Mouse (Mus musculus): ENCODE measurements around the gene Clec2l.

Clec2l gene

GRCm38 (mm10) chr6:38719229-38719628 lies 56.4 kb downstream of the Clec2l start:
- Histone ChIP-seq H3K36me3 (ENCODE audit: control insufficient read depth, insufficient read depth, low read length, poor library complexity, severe bottlenecking) (peaks cover 3% of the 10 kb centered on the region; the same call in 1 of the 2 replicates), H3K27me3 (ENCODE audit: control insufficient read depth, insufficient read depth, low read length, poor library complexity, severe bottlenecking) (no peaks in the 10 kb centered on the region)
- no peak for DNase-seq (ENCODE audit: low read depth, low spot score)

DNA sequence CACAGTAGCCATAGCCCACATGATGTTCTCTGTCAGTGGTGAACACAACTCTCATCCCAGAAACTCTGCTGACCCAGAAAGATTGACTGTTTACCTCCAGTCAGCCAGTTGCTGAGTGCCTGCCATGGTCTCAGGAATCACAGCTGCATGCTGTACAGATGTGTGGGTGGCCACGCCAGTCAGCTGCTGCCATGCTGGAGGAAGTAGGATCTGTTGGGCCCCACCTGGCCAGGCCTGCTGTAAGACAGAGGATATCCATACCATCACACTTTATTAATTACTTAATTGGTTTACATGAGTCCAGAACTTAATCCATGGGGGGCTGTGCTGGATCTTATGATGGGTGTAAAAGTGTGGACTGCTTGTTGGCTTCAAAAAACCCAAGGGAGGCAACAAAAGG lies 58.5 kb downstream of the Clec2l start:
- peak; percentile 55 for DNase-seq (ENCODE audit: low read depth, low spot score)
- 0 out of 2 replicates have a peak, but pooled peaks cover 2% of the 10 kb centered on the region for H3K36me3 ChIP-seq (ENCODE audit: control insufficient read depth, insufficient read depth, low read length, poor library complexity, severe bottlenecking)

DNA sequence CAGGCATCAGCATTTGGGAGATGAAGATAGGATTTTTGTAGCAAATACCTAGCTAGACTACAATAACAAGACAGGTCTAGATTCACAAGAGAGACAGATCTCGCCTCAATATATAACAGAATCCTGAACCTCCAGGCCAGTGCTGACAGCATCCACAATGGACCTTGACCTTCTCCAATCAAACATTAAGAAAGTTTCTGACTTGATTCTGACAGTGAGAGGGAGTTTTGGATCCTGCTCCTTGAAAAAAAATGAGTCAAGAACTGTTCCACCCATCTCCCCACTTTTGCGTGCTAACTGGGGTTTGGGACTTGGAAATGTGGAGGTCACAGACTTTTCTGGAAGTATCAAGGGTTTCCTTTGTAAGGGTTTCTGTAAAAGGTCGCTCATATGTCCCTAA lies 62.6 kb downstream of the Clec2l start:
- no peaks in the 10 kb centered on the region for H3K36me3 ChIP-seq (ENCODE audit: control insufficient read depth, insufficient read depth, low read length, poor library complexity, severe bottlenecking)
- no peak for DNase-seq (ENCODE audit: low read depth, low spot score)
- H3K27me3 ChIP-seq (ENCODE audit: control insufficient read depth, insufficient read depth, low read length, poor library complexity, severe bottlenecking) = no peaks in the 10 kb centered on the region

More for the DNA sequence above, 58.5 kb downstream of the Clec2l start:
- H3K27me3 ChIP-seq (ENCODE audit: control insufficient read depth, insufficient read depth, low read length, poor library complexity, severe bottlenecking) = no peaks in the 10 kb centered on the region

Data from splenic B cell, adult 2 months (primary cell).